Mouse (Mus musculus): ENCODE measurements around the gene Bag3.

DNA sequence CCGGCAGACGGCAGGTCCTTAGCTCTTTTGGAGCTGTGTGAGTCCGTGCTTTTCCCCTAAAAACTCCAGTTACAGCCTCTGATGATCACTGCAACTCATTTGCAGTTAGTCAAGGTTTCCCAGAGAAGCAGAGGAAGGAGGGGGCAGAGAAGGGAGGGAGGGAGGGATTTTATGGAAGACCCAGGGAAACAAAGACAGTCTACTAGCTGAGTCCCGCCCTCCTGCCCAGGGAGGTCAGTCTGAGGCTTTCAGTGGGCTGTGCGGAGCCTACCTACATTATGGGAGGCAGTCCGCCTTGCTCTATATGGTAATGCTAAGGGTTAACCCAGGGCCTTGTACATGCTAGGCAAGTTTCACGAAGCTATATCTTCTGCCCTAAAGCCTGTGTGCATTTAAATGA is 9.9 kb upstream of the Bag3 start:
- TF ChIP-seq CTCF (IDR thresholded peaks at IDR 0.05; ENCODE audit: extremely low read depth, insufficient read depth, low read length) (no peak), POLR2A (IDR thresholded peaks at IDR 0.05; ENCODE audit: extremely low read depth, insufficient read depth, low read length) (no peak)
